In genomic region chr1:15959578-15959977, GRCm38 (mm10) we compare ENCODE assay signal across 19 mouse cellular contexts.
A peak's percentile ranks its signal among the peaks of the same experiment; 100 is the strongest.
DNase-seq lines count a peak whose midpoint lies in the region; ATAC-seq and TF ChIP-seq lines count a peak whose summit lies in the region.
"Had no signal": no experiment of that assay in that cellular context is flagged by ENCODE, and none has a peak within 500 bp of the region (broad histone marks: within the 10 kb centered on the region; RNA-seq: fewer than 3 reads in every experiment).

No protein-coding gene starts in this region.

- no peak for TF ChIP-seq POLR2A in myocyte (IDR thresholded peaks at IDR 0.05; ENCODE audit: insufficient read length, low read depth)

- no peaks in the 10 kb centered on the region for H3K36me3 ChIP-seq in myocyte (ENCODE audit: control insufficient read depth, insufficient read depth)
- no peaks in the 10 kb centered on the region for H3K36me3 ChIP-seq in forebrain, postnatal 0 days (ENCODE audit: insufficient read depth)
- H3K36me3 ChIP-seq: embryonic facial prominence, embryonic 10.5 days; embryonic facial prominence, embryonic 12.5 days; forebrain, embryonic 15.5 days had no signal

- H3K4me1 ChIP-seq in forebrain, postnatal 0 days (ENCODE audit: insufficient read depth), result no peaks in the 10 kb centered on the region
- H3K4me1 ChIP-seq: embryonic facial prominence, embryonic 10.5 days; embryonic facial prominence, embryonic 12.5 days; forebrain, embryonic 13.5 days; forebrain, embryonic 15.5 days had no signal

- DNase-seq in adrenal gland, adult (ENCODE audit: inconsistent age in 2 of 2, low spot score in 1 of 2), result peak; percentile 6 to 72
- no peak for DNase-seq in adrenal gland, postnatal 10 days
- peak; percentile 3 for DNase-seq in kidney, adult 9 months
- DNase-seq in kidney, adult 11 months, result no peak
- no peak for DNase-seq in forebrain, postnatal 0 days
- DNase-seq: adrenal gland, adult 8-10 months; adrenal gland, postnatal 36 days; B cell, adult 2 months; cerebellum, adult 11-12 months; cerebellum, adult 2 months; cerebellum, adult 9-10 months; cerebellum, postnatal 10 days; cerebellum, postnatal 25 days had no signal

- H3K9ac ChIP-seq in forebrain, postnatal 0 days, result no peak overlapping the region
- H3K9ac ChIP-seq: embryonic facial prominence, embryonic 12.5 days; forebrain, embryonic 13.5 days; forebrain, embryonic 15.5 days had no signal

- H3K4me2 ChIP-seq in myocyte (ENCODE audit: low read depth), result no peak overlapping the region
- no peak overlapping the region for H3K4me2 ChIP-seq in forebrain, postnatal 0 days (ENCODE audit: low read depth)
- H3K4me2 ChIP-seq: embryonic facial prominence, embryonic 12.5 days; forebrain, embryonic 13.5 days; forebrain, embryonic 15.5 days had no signal

- no peak overlapping the region for H3K27ac ChIP-seq in forebrain, postnatal 0 days (ENCODE audit: low read depth, low read length)
- H3K27ac ChIP-seq: embryonic facial prominence, embryonic 10.5 days; embryonic facial prominence, embryonic 12.5 days; forebrain, embryonic 13.5 days; forebrain, embryonic 15.5 days had no signal

- 81% methylated on average over 2 of the region's 2 CpGs for WGBS in forebrain, postnatal 0 days

- H3ac ChIP-seq in myocyte (ENCODE audit: control insufficient read depth, insufficient read length), result no peak overlapping the region

- H3K9me3 ChIP-seq in forebrain, postnatal 0 days (ENCODE audit: low read length), result no peaks in the 10 kb centered on the region
- H3K9me3 ChIP-seq: embryonic facial prominence, embryonic 10.5 days; embryonic facial prominence, embryonic 12.5 days; forebrain, embryonic 13.5 days; forebrain, embryonic 15.5 days had no signal

- no peaks in the 10 kb centered on the region for H3K79me2 ChIP-seq in myocyte (ENCODE audit: control insufficient read depth, insufficient read depth)

- no peak for TF ChIP-seq CTCF in forebrain, postnatal 0 days (IDR thresholded peaks at IDR 0.05; ENCODE audit: low read depth)

- no peak for ATAC-seq in forebrain, postnatal 0 days
- ATAC-seq: activated CD4-positive, CD25-positive, alpha-beta regulatory T cell, adult 4 months; forebrain, embryonic 13.5 days; forebrain, embryonic 15.5 days had no signal

- no peaks in the 10 kb centered on the region for H3K27me3 ChIP-seq in myocyte (ENCODE audit: control insufficient read depth, insufficient read depth, insufficient read length)
- no peaks in the 10 kb centered on the region for H3K27me3 ChIP-seq in forebrain, postnatal 0 days (ENCODE audit: insufficient read depth, low read length)
- H3K27me3 ChIP-seq: embryonic facial prominence, embryonic 12.5 days; forebrain, embryonic 13.5 days; forebrain, embryonic 15.5 days had no signal

- H3K4me3 ChIP-seq in myocyte, result no peak overlapping the region
- no peak overlapping the region for H3K4me3 ChIP-seq in forebrain, postnatal 0 days (ENCODE audit: low read depth, low read length)
- H3K4me3 ChIP-seq: embryonic facial prominence, embryonic 10.5 days; embryonic facial prominence, embryonic 12.5 days; forebrain, embryonic 13.5 days; forebrain, embryonic 15.5 days had no signal

TF ChIP-seq in myocyte, 11 proteins besides CTCF, POLR2A, EP300 and RAD21:
- TF ChIP-seq USF1 (IDR thresholded peaks at IDR 0.05; ENCODE audit: low read depth), result no peak
- no peak for TF ChIP-seq POLR2AphosphoS2 (IDR thresholded peaks at IDR 0.05; ENCODE audit: insufficient read length, low read depth)
- 0 out of 2 replicates have a peak, but pooled peaks have one; percentile 16 for TF ChIP-seq CEBPB (IDR thresholded peaks at IDR 0.05; ENCODE audit: insufficient read depth, poor library complexity, severe bottlenecking)
- TF ChIP-seq TCF12 (IDR thresholded peaks at IDR 0.05; ENCODE audit: insufficient read depth, poor library complexity, severe bottlenecking), result no peak

Comparison
In these comparisons a context has a peak if more than half of its experiments do, and no peak if none do; other contexts are left out.
1. DNase-seq: peak in adrenal gland, adult (2 of 2) and kidney, adult 9 months (single experiment); none in adrenal gland, postnatal 10 days (single experiment), kidney, adult 11 months (single experiment) and forebrain, postnatal 0 days (single experiment).